Mouse (Mus musculus) thymus, adult 2 months (tissue): ENCODE results near the gene Col8a1. TPM values are rescaled to one million over a fixed set of nuclear protein-coding genes. Genes with fewer than 3 reads are reported as not detected.
A peak's percentile ranks its signal among the peaks of the same experiment; 100 is the strongest.

Source experiments
- DNase-seq: peaks from one replicate; pipeline ENCODE4 v3.0.0; 2021
- H3K27ac ChIP-seq: fragments of 200-500 bp; 2 replicates; pipeline ENCODE4 v1.5.1; 2012; ENCODE audit warnings: low read length, control low read depth; ENCODE audit not compliant: control insufficient read depth, insufficient read depth
- H3K27me3 ChIP-seq: fragments of 200-500 bp; 2 replicates; pipeline ENCODE4 v1.6.1; 2012; ENCODE audit warnings: mild to moderate bottlenecking, low read length, moderate library complexity, mixed read lengths; ENCODE audit not compliant: control insufficient read depth, insufficient read depth
- H3K36me3 ChIP-seq: fragments of 200-500 bp; 2 replicates; pipeline ENCODE4 v1.6.1; 2012; ENCODE audit warnings: mild to moderate bottlenecking, low read length, moderate library complexity; ENCODE audit not compliant: control insufficient read depth, insufficient read depth
- H3K4me1 ChIP-seq: fragments of 200-500 bp; replicated peaks from 2 replicates; pipeline ENCODE4 v1.6.1; 2012; ENCODE audit warnings: low read length; ENCODE audit not compliant: control insufficient read depth, insufficient read depth
- H3K4me3 ChIP-seq: fragments of 200-500 bp; 2 replicates; pipeline ENCODE4 v1.5.1; 2012; ENCODE audit warnings: mild to moderate bottlenecking, low read length, control low read depth, moderate library complexity; ENCODE audit not compliant: control insufficient read depth, insufficient read depth
- CTCF ChIP-seq: fragments of 200-500 bp; IDR thresholded peaks from 2 replicates; pipeline ENCODE4 v1.5.1; 2012; ENCODE audit warnings: mild to moderate bottlenecking, control low read depth, low read length, moderate library complexity, borderline replicate concordance; ENCODE audit not compliant: control insufficient read depth, poor library complexity, insufficient read depth; ENCODE audit errors: extremely low read depth
- POLR2A ChIP-seq: fragments of 200-500 bp; IDR thresholded peaks from 2 replicates; pipeline ENCODE4 v1.6.1; 2012; ENCODE audit warnings: mild to moderate bottlenecking, low read length, control low read depth, moderate library complexity; ENCODE audit not compliant: control insufficient read depth, poor library complexity, insufficient read depth; ENCODE audit errors: extremely low read depth
- WGBS: fragments of 180-500 bp; shearing (Covaris S2); methylation state at CpG from one replicate; pipeline ENCODE4 v1.1.7; 2018; 5-methylcytosine and 5-hydroxymethylcytosine counted together
- polyA plus RNA-seq: library from polyadenylated mRNA; depleted of rRNA; stranded (reverse); fragments of >200 nt; gene quantifications from 2 replicates; pipeline ENCODE4 v1.2.3, GENCODE M21; 2012

Col8a1 gene
- polyA plus RNA-seq, 1 experiment: 0.26 TPM

- no peaks in the 10 kb centered on the region for H3K36me3 ChIP-seq
- DNase-seq: no peak
- no peaks in the 10 kb centered on the region for H3K4me1 ChIP-seq
- TF ChIP-seq POLR2A: no peak
- TF ChIP-seq CTCF: no peak
- no peak overlapping the region for H3K4me3 ChIP-seq
- WGBS: 85% methylated on average over 2 of the region's 2 CpGs
- no peak overlapping the region for H3K27ac ChIP-seq
- no peaks in the 10 kb centered on the region for H3K27me3 ChIP-seq
Observed at GRCm38 (mm10) chr16:57693906-57694522, 60.5 kb downstream of the Col8a1 start.

DNA sequence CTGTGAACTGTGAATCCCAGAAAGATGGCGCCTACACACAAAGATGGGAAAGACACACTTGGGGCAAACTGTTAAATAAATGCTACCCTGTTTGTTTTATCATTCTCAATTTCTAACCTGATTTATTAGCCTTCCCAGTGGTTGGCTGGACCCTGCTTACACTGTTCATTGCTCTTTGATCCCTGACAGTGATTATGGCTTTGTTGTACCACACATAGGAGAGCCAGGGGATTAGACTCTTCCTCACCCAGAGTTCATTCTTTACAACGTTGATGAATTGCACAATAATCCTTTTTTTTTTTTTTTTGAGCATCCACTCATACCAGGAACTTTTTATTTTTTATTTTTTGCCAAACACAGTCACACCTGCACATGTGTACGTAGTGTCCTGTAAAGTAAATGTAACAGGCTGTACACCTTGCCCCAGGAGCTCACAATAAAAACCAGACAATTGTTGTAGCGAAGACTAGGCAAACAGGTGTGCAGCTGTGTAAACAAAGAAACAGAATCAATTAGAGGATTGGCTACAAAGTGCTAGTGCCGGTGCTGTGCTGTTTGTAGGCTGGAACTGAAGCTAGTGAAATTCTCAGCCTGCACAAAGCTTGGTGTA lies 68.6 kb downstream of the Col8a1 start:
- Histone ChIP-seq H3K4me1 (no peaks in the 10 kb centered on the region), H3K27me3 (no peaks in the 10 kb centered on the region), H3K4me3 (no peak overlapping the region), H3K27ac (no peak overlapping the region), H3K36me3 (no peaks in the 10 kb centered on the region)
- TF ChIP-seq CTCF (no peak), POLR2A (no peak)
- DNase-seq: no peak
- WGBS: 68% methylated on average over 5 of the region's 5 CpGs

- DNase-seq: no peak
- WGBS: 70% methylated on average over 2 of the region's 2 CpGs
- Histone ChIP-seq H3K4me1 (no peaks in the 10 kb centered on the region), H3K4me3 (no peak overlapping the region), H3K27me3 (no peaks in the 10 kb centered on the region), H3K36me3 (no peaks in the 10 kb centered on the region), H3K27ac (no peak overlapping the region)
- TF ChIP-seq CTCF (no peak), POLR2A (no peak)
Observed at GRCm38 (mm10) chr16:57672251-57672650, 82.3 kb downstream of the Col8a1 start.

- no peaks in the 10 kb centered on the region for H3K36me3 ChIP-seq
- no peaks in the 10 kb centered on the region for H3K27me3 ChIP-seq
- 76% methylated on average over 2 of the region's 2 CpGs for WGBS
- TF ChIP-seq CTCF (no peak), POLR2A (no peak)
- no peak for DNase-seq
- no peaks in the 10 kb centered on the region for H3K4me1 ChIP-seq
- H3K4me3 ChIP-seq: no peak overlapping the region
- H3K27ac ChIP-seq: no peak overlapping the region
Observed at GRCm38 (mm10) chr16:57671637-57672036, 82.9 kb downstream of the Col8a1 start.

DNA sequence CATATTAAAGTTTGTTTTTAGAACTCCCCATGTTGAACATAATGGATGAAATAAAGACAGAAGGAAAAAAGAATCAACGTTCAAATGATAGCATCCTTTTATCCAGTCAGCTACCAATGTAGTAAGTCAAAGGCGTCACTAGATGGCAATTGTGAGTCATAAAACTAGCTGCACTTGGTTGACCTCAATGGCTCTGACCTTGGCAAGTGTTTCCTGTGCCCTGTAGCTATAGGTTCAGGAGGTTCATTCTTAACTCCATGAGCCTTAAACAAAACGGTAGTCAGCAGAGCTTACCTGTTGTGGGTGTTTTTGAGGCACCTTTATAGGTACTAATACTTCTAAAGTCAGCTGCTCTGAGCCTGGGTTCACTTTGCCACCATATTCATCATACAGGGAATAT lies 85.2 kb downstream of the Col8a1 start:
- H3K4me1 ChIP-seq: no peaks in the 10 kb centered on the region
- WGBS: 11% methylated on average over 3 of the region's 3 CpGs
- H3K27me3 ChIP-seq: no peaks in the 10 kb centered on the region
- H3K4me3 ChIP-seq: no peak overlapping the region
- DNase-seq: peak; percentile 7
- H3K27ac ChIP-seq: no peak overlapping the region
- TF ChIP-seq CTCF: no peak
- TF ChIP-seq POLR2A: no peak
- no peaks in the 10 kb centered on the region for H3K36me3 ChIP-seq

DNA sequence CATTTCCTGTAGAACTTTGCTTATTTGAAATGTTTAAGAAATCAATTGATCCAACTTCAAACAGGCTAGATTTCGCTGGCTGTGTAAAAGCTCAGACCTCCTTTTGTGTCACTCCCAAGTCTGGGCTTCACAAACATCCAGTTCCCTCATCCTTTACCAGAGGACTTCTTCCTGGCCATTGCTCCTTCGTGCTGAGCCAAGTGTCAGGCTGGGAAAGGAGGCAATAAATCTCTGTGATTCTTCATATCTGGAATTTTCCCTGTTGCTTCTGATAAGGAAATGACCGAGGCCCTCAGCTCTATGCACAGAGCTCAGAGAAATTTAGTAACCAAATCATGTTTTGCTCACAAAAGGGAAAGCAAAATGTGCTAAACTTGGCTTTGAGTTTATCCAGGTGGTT lies 91.9 kb downstream of the Col8a1 start:
- no peak for DNase-seq
- no peak overlapping the region for H3K27ac ChIP-seq
- H3K4me3 ChIP-seq: no peak overlapping the region
- 58% methylated on average over 3 of the region's 3 CpGs for WGBS
- H3K4me1 ChIP-seq: no peaks in the 10 kb centered on the region
- no peaks in the 10 kb centered on the region for H3K36me3 ChIP-seq
- no peak for TF ChIP-seq POLR2A
- no peak for TF ChIP-seq CTCF
- no peaks in the 10 kb centered on the region for H3K27me3 ChIP-seq
